Mouse (Mus musculus): ENCODE measurements around the gene Uvrag.
A peak's percentile ranks its signal among the peaks of the same experiment; 100 is the strongest.
"Not testable (repeated sequence)": the region's sequence is repeated elsewhere in the genome, so short reads cannot be mapped to it uniquely, and the experiment has no call there.

The Uvrag gene

GRCm38 (mm10) chr7:98970721-98971120 is 170.2 kb downstream of the Uvrag start:
- DNase-seq (ENCODE audit: low read depth): no peak

GRCm38 (mm10) chr7:98968741-98969395 is 172.1 kb downstream of the Uvrag start:
- no peak for DNase-seq (ENCODE audit: low read depth)

- no peak for DNase-seq (ENCODE audit: low read depth)
Measured at GRCm38 (mm10) chr7:98968082-98968674, 172.8 kb downstream of the Uvrag start.

DNA sequence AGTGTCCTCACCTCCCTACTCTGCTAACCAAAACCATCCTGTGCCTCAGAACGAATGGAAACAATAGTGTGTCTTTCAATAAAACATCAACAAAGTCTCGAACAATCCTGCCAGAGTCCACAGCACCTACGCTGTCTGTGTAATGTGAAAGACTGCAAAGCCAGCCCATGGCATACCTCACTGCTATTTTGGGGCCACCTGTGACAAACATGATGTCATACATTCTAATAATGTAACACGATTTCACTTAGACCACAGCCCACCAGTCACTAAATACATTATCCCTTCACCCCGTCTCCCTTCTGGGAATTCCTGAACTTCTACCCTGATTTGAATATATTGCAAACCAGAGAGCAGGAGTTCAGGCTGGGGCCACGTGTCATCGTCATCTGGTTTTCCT is 173.3 kb downstream of the Uvrag start:
- DNase-seq (ENCODE audit: low read depth): no peak

DNA sequence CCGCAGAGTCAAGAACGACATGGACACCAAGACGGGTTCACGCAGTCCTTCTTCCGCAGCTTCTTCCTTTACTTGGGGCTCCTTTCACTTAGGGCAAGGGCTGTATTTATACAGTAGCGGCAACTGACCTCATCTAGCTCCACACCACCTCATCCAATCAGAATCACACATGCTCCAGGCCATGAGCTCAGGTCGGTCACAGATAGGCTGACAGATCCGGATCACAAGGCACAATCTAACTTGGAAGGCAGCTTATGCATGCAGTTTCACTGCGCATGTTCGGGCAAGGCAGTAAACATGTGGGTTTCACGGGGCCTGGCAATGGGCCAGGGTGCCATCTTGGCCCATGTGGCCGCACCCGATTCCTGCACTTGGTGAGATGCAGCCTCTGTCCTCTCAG is 177.4 kb downstream of the Uvrag start:
- DNase-seq (ENCODE audit: low read depth): not testable (repeated sequence)

- DNase-seq (ENCODE audit: low read depth): peak; percentile 82
Measured at GRCm38 (mm10) chr7:98962547-98963311, 178.2 kb downstream of the Uvrag start.

DNA sequence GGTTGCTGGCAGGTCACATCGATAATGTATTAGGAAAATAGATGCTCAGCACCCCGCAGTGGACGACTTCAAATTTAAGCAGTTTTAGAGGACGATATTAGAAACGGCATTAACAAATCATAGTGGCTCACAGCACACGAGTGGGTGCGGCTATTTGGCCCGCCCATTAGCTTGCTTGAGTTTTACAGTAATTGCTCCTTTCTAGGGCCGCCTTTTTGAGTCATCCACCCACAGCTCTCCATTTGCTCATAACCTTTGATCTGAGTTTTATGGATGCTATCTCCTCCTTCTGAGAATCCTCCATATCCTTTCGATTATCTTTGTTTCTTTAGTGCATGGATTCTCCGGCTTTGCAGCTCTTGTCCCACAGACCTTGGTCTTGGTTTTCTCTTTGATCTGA is 178.9 kb downstream of the Uvrag start:
- no peak for DNase-seq (ENCODE audit: low read depth)

DNA sequence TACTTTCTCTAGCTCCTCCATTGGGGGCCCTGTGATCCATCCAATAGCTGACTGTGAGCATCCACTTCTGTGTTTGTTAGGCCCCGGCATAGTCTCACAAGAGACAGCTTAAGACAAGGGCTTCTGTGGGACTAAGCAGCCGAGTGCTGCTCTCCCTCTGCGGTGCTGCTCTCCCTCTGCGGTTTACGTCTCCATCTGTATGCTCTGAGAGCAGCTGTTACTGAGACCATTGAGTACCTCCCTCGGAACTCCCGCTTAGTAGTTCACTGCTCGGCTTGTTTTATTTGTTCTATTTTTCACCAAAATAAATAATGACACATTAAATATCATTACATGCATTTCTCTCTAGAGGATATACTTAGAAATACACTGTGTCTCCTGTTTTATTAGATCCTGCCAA is 180.7 kb downstream of the Uvrag start:
- no peak for DNase-seq (ENCODE audit: low read depth)

DNA sequence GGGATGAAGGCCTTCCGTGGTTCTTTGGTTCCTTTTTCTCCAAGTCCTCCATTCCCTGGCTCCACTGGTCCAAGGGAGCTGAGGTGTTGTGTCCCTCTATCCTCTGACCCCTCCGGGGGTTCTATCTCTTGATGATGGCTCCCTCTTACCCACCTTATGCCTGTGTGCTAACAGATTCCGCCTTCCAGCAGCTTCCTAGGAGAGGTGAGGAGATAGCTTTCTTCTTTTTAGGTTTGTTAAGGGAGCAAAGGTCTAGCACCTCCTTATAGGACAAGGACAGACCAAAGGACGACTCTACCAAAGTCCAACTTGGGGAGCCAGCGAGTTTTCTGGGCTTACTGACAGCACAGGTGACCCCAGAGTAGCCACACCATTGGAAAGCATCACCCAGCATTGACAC is 181.7 kb downstream of the Uvrag start:
- DNase-seq (ENCODE audit: low read depth): no peak

DNA sequence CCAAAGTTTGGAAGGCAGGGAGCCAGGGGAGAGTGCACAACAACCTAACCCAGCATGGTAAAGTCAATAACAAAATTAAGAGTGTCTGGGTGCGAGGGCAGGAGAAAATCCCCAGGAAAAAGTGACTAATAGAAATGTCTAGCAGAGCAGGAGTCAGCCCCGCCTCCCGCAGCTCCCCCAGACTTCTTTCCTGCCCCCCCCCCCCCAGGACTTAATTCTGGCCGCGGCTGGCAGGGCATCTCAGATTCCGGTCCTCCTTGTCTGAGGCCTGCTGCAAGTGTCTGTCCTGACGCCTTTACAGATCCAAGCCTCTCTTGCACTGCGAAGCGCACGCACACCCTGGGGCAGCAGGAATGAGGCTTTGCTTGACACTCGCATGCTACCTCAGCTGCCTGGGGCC is 182.8 kb downstream of the Uvrag start:
- DNase-seq (ENCODE audit: low read depth): no peak

GRCm38 (mm10) chr7:98957111-98957741 is 183.7 kb downstream of the Uvrag start:
- no peak for DNase-seq (ENCODE audit: low read depth)

GRCm38 (mm10) chr7:98956609-98957008 is 184.3 kb downstream of the Uvrag start:
- no peak for DNase-seq (ENCODE audit: low read depth)

- DNase-seq (ENCODE audit: low read depth): no peak
Measured at GRCm38 (mm10) chr7:98953649-98954048, 187.3 kb downstream of the Uvrag start.

GRCm38 (mm10) chr7:98944986-98945385 is 196.0 kb downstream of the Uvrag start:
- no peak for DNase-seq (ENCODE audit: low read depth)

- DNase-seq (ENCODE audit: low read depth): no peak
Measured at GRCm38 (mm10) chr7:98943687-98944086, 197.3 kb downstream of the Uvrag start.

DNA sequence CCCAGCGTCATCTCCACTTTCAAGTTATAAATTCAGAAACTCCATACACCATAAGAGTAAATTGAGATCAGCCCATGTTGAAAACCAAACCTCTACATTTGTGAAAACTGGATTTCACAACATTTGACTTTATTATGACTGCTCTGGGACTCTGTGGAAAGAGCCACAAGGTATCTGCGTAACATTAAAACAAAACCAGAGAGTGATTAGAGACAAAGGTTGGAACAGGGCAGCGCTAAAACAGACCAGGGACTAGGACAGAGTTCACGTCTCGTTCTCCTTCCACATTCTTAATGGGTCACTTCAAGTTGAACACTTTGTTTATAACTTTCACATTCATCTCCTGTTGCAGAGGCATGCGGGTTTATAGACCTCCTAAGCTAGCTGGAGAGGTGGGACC is 198.2 kb downstream of the Uvrag start:
- no peak for DNase-seq (ENCODE audit: low read depth)

- no peak for DNase-seq (ENCODE audit: low read depth)
Measured at GRCm38 (mm10) chr7:98939194-98939593, 201.7 kb downstream of the Uvrag start.

- no peak for DNase-seq (ENCODE audit: low read depth)
Measured at GRCm38 (mm10) chr7:98938621-98939020, 202.3 kb downstream of the Uvrag start.

GRCm38 (mm10) chr7:98937079-98937813 is 203.7 kb downstream of the Uvrag start:
- no peak for DNase-seq (ENCODE audit: low read depth)

DNA sequence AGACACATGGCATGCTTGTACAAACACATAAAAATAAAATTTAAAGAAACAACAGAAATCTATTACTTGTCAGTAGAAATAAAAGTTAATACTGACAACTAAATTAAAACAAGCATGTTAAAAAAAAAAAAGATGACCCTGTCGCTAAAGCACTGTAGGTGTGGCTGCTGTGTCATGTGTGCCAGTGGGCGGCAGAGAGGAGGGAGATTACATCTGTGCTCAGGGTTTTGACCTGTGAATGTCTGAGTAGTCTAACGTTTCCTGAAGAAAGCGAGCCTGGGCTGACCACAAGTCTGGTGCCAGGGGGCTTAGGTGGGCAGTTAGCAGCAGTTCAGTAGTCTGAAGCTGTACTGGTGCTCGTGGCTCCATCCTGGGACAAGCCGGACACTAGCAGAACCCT is 205.2 kb downstream of the Uvrag start:
- no peak for DNase-seq (ENCODE audit: low read depth)

DNA sequence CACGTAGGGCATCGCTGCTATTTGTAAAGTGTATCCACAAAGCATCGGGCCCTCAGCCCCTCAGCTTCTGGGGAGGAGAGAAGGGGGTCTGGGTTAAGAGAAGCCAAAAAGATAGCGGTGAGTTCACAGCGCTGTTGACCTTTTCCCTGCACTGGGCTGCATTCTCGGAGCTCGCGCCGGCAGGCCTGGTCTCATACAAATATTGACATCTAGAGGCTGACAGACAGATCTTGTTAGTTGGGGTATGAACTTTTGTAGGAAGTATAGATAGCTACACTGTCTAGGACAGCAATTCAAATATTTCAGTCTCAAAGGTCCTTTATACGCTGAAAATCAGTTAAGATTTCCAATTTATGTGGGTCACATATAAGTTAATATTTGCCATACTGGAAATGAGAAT is 205.7 kb downstream of the Uvrag start:
- DNase-seq (ENCODE audit: low read depth): no peak

DNA sequence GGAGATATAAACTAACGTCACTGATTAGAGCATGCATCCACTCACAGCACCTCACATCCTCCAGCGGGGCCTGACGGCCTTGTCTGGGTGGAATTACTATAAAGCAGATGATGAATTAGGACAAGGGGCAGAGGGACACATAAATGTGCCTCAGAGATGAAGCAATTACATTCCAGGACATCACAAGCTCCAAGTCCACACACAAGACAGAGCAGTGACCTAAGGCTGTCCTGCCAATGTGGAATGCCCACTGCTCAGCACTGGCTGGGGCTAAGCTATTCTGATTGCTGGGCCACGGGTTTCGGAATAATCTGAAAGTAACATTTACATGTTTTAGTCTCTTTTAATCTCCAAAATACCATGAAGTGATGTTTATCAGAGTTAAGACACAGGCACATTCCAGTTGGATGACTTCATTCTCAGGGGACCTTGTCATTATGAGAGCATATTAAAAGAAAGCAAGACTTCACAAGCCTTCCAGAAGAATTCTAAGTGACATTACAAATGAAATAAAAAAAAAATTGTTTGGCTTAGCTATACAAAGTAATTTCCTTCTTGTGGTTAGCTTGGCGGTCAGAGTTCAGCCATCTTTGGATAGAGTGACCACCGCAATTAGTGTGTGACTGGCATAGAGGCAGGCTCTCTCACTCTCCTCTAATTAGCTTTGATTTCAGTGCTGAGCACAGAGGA is 212.5 kb downstream of the Uvrag start:
- DNase-seq (ENCODE audit: low read depth): no peak

Data from naive thymus-derived CD4-positive, alpha-beta T cell, adult 2 months (primary cell).